Mouse (Mus musculus) limb, embryonic 14.5 days (tissue): ENCODE data around the gene Acvr1c. TPM values are rescaled to one million over a fixed set of nuclear protein-coding genes. Genes with fewer than 3 reads are reported as not detected.
A peak's percentile ranks its signal among the peaks of the same experiment; 100 is the strongest.

Experiments
- ATAC-seq: fragments of 200-750 bp; cut with Nextera tagmentation; 2 replicates; pipeline ENCODE4 v1.8.0; 2017; ENCODE audit warnings: low read depth, moderate number of reproducible peaks, moderate TSS enrichment; ENCODE audit not compliant: low FRiP score
- DNase-seq: peaks from one replicate; pipeline ENCODE4 v3.0.0-alpha.2; 2015; ENCODE audit warnings: low spot score
- H3K27ac ChIP-seq: fragments of 300-500 bp; sonication (generic); replicated peaks from 2 replicates; pipeline ENCODE4 v1.5.1; 2014; ENCODE audit warnings: low read depth, mild to moderate bottlenecking, low read length, moderate library complexity, mixed read lengths
- H3K27me3 ChIP-seq: fragments of 300-500 bp; sonication (generic); 2 replicates; pipeline ENCODE4 v1.6.1; 2014; ENCODE audit warnings: low read length, mixed read lengths; ENCODE audit not compliant: control insufficient read depth, insufficient read depth
- H3K36me3 ChIP-seq: fragments of 300-500 bp; sonication (generic); 2 replicates; pipeline ENCODE4 v1.6.1; 2014; ENCODE audit warnings: mild to moderate bottlenecking, low read length, moderate library complexity, mixed read lengths; ENCODE audit not compliant: control insufficient read depth, insufficient read depth
- H3K4me1 ChIP-seq: fragments of 300-500 bp; sonication (generic); 2 replicates; pipeline ENCODE4 v1.6.1; 2014; ENCODE audit warnings: antibody characterized with exemption, low read length, mixed read lengths; ENCODE audit not compliant: control insufficient read depth, insufficient read depth
- H3K4me2 ChIP-seq: fragments of 300-500 bp; sonication (generic); replicated peaks from 2 replicates; pipeline ENCODE4 v1.6.1; 2014; ENCODE audit warnings: low read depth, mild to moderate bottlenecking, low read length, moderate library complexity; ENCODE audit not compliant: severe bottlenecking
- H3K4me3 ChIP-seq: fragments of 300-500 bp; sonication (generic); replicated peaks from 2 replicates; pipeline ENCODE4 v1.5.1; 2014; ENCODE audit warnings: low read length
- H3K9ac ChIP-seq: fragments of 300-500 bp; sonication (generic); 2 replicates; pipeline ENCODE4 v1.6.1; 2014; ENCODE audit warnings: mild to moderate bottlenecking, low read depth, low read length, moderate library complexity; ENCODE audit not compliant: severe bottlenecking
- H3K9me3 ChIP-seq: fragments of 300-500 bp; sonication (generic); 2 replicates; pipeline ENCODE4 v1.6.1; 2016; ENCODE audit warnings: low read length; ENCODE audit not compliant: control insufficient read depth
- POLR2A ChIP-seq: fragments of 200-500 bp; IDR thresholded peaks from 2 replicates; pipeline ENCODE4 v1.8.0; 2012; ENCODE audit warnings: inconsistent platforms, mild to moderate bottlenecking, moderate library complexity, borderline replicate concordance; ENCODE audit not compliant: insufficient read depth, insufficient read length; ENCODE audit errors: extremely low read depth
- WGBS: fragments of 180-500 bp; shearing (Covaris S2); extraction: QIAGEN DNeasy Blood & Tissue Kit; methylation state at CpG from one replicate; pipeline ENCODE4 v1.1.7; 2014; 5-methylcytosine and 5-hydroxymethylcytosine counted together
- polyA plus RNA-seq, 2 experiments: library from polyadenylated mRNA; depleted of rRNA in 1 of 2; stranded (reverse) in 1 of 2; unstranded in 1 of 2; fragments of >200 nt; fragmentation: Nextera tagmentation in 1 of 2; extraction: Ambion mirVana in 1 of 2; gene quantifications; 2 replicates each; pipeline versions ENCODE4 v1.2.1 to v1.2.3; 2012 to 2014

The Acvr1c gene
- polyA plus RNA-seq, 2 experiments, result 0.04 to 0.21 TPM

DNA sequence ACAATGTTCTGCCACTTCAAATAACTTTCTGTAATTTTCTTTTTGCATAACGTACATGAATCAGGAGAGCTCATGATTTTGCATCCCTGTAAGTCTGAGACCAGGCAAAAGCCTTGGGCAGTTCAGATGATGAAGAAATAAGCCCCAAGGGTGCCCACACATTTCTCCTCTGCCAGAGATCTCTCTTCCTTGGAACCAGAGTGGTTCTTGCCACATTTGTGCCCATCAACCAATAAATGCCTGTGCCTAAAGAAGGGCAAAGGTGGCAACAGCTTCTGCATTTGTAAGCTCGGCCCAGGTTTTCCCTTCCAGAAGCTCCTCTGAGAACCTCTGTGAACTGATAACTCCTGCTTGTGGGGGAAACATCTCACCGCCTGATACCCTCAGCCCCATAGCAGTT is 3.3 kb downstream of the Acvr1c start:
- H3K9ac ChIP-seq, result no peak overlapping the region
- peaks cover 23% of the 10 kb centered on the region for H3K27me3 ChIP-seq
- DNase-seq (no peak), ATAC-seq (no peak)
- TF ChIP-seq POLR2A, result no peak
- no peak overlapping the region for H3K27ac ChIP-seq
- no peaks in the 10 kb centered on the region for H3K9me3 ChIP-seq
- H3K36me3 ChIP-seq, result no peaks in the 10 kb centered on the region
- WGBS, result 81% methylated on average over 3 of the region's 3 CpGs
- peaks cover 7% of the 10 kb centered on the region; the same call in 1 of the 2 replicates for H3K4me1 ChIP-seq
- no peak overlapping the region for H3K4me3 ChIP-seq
- no peak overlapping the region for H3K4me2 ChIP-seq

DNA sequence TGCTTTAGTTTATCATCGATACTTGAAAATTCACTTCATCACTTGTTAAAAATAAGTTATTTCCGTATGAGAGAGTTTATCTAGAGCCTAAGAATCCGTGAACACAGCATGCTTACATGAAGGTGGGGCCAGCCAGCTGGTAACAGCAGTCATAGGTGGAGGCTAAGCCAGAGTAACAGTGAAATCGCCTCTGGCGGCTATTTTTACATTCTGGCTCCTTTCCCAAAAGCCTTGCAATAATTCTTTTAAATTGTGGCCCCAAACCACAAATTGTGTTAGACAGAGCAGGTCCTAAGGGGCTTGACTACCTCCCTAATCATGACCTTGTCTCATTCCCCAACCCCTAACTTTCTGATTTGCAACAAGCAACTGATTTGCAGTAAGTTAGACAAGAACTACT is 4.8 kb downstream of the Acvr1c start:
- no peak for TF ChIP-seq POLR2A
- 48% methylated on average over 5 of the region's 5 CpGs for WGBS
- Histone ChIP-seq H3K36me3 (no peaks in the 10 kb centered on the region), H3K27ac (no peak overlapping the region), H3K4me3 (no peak overlapping the region), H3K4me1 (peaks cover 7% of the 10 kb centered on the region; the same call in 1 of the 2 replicates), H3K9ac (no peak overlapping the region), H3K27me3 (peaks cover 18% of the 10 kb centered on the region), H3K4me2 (no peak overlapping the region), H3K9me3 (no peaks in the 10 kb centered on the region)
- DNase-seq (peak; percentile 33), ATAC-seq (no peak)

DNA sequence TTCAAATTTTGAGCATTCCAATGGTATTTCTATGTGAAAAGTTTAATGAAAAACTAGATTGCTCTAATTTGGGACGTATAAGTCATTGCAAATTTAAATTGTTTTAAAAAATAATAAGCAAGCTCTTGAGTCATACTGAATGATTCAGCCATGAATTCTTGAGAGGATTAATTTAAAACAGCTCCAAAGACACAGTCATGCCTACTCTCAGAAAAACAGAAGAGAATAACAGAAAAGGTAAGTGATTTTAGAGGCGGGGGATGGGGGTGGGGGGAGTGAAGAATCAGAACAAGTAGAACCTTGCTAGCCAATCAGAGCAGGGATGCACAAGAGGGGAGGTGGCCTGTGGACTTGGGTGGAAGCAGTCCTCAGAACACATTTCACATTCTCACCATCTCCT is 7.0 kb downstream of the Acvr1c start:
- Histone ChIP-seq H3K4me1 (no peaks in the 10 kb centered on the region), H3K4me2 (no peak overlapping the region), H3K27me3 (no peaks in the 10 kb centered on the region), H3K9me3 (no peaks in the 10 kb centered on the region), H3K4me3 (no peak overlapping the region), H3K9ac (no peak overlapping the region), H3K36me3 (no peaks in the 10 kb centered on the region), H3K27ac (no peak overlapping the region)
- no peak for TF ChIP-seq POLR2A
- DNase-seq, result no peak
- 74% methylated on average over 2 of the region's 2 CpGs for WGBS
- ATAC-seq, result no peak

DNA sequence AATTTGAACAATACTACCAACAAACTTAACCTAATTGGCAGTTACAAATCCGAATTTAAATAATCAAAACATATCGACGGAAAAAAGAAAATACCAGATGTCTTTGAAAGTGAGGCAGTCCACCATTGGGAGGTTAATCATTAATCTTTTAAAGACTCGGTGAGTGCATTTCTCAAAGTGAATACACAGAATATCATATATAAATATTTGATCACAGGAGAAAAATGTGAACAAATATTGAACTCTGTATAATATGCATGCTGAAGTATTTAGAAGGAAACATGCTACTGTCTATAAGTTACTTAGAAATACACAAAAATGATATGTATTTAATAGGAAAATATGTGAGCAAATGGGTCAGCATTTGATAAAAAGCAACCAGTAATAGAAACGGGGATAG is 21.0 kb downstream of the Acvr1c start:
- no peak for DNase-seq
- Histone ChIP-seq H3K27ac (no peak overlapping the region), H3K4me2 (no peak overlapping the region), H3K4me3 (no peak overlapping the region), H3K4me1 (no peaks in the 10 kb centered on the region), H3K9me3 (no peaks in the 10 kb centered on the region), H3K9ac (no peak overlapping the region), H3K36me3 (no peaks in the 10 kb centered on the region), H3K27me3 (no peaks in the 10 kb centered on the region)
- no peak for ATAC-seq
- TF ChIP-seq POLR2A, result no peak
- 86% methylated on average over 5 of the region's 5 CpGs for WGBS

DNA sequence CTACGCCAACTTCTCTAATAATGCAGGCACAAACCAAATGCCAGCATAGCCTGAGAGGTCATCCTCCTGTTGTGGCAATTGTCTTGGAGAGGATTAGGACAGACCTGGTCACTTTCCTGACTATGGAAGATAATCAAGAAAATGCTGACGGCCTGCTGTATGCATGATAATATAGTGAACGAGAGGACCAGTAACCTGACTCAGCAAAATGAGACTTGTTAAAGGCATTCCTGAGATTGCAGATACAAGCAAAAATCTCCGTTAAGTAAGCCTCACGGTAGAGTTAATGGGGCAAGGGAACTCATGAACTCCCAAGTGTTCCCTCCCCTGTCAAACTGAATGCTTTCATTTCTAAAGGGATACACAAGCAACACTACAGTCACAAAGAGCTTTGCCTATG is 28.1 kb downstream of the Acvr1c start:
- H3K4me2 ChIP-seq, result no peak overlapping the region
- no peaks in the 10 kb centered on the region for H3K9me3 ChIP-seq
- no peak for DNase-seq
- H3K9ac ChIP-seq, result no peak overlapping the region
- ATAC-seq, result no peak
- no peaks in the 10 kb centered on the region for H3K36me3 ChIP-seq
- H3K27ac ChIP-seq, result no peak overlapping the region
- H3K4me1 ChIP-seq, result no peaks in the 10 kb centered on the region
- no peak overlapping the region for H3K4me3 ChIP-seq
- H3K27me3 ChIP-seq, result no peaks in the 10 kb centered on the region
- 72% methylated on average over 5 of the region's 5 CpGs for WGBS
- TF ChIP-seq POLR2A, result no peak
